Mouse (Mus musculus) mouse trophoblast stem cell (cell line): ENCODE results near the gene Fktn.
"Not testable (repeated sequence)": the region's sequence is repeated elsewhere in the genome, so short reads cannot be mapped to it uniquely, and the experiment has no call there.

ENCODE experiments used
- in situ Hi-C, 2 experiments: fragments of 300-500 bp; cut with MseI, MboI; formaldehyde crosslinking; loops; 2 replicates in 1 of 2; 3 replicates in 1 of 2; pipeline ENCODE4 v1.15.1; 2025

Fktn gene

DNA sequence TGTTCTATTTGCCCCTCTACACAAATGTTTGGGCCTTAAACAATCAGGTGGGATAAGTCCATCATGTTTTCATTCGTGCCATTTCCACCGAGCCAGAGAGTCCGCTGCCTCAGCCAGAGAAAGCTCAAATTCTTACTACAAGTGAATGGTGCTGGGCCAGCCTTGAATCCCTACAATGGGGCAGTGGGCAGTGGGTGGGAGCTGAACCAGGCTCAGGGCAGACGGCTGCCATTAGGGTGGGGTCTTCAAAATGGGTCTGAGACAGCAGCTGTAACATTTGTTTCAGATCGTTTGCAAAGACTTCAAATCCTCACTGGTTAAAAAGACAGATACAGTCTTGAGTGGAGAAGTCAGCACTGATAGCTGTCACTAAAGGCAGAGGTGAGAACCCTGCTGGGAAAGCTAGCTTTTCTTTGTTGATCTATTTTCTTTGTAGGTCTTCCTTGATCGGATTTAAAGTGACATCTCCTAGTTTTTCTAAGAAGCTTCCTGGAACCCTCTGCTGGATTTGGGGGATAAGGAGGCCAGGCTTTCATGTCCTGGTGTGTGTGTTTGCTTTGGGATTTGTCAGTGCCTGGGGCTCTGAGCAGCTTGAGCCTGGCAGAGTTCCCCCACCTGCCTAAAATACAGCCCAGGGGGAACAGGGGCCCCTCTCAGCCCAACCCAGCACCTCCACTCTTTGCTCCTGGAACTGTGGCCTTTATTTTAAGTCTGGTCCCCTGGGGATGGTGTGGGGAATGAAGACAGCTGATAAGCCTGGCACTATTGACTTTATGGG lies 57.3 kb downstream of the Fktn start:
- in situ Hi-C loops: no loop called here

DNA sequence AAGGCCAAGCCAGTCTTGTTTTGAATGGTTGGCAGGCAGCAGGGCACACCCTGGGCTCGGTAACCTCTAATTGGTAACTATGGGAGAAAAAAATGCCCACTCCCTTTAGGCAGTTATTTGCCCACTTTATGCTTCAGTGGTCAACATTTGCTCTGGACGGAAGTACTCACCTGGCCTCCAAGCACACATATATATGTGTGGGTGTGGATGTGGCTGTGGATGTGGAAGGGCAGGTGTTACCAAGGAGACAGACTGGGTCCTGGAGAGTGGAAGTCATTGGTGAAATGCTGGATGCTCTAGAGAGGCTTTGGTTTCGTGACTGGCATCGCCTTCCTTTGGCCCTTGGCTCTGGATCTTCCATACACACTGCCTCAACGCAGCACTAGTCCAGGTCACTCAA lies 58.2 kb downstream of the Fktn start:
- in situ Hi-C loops: no loop called here

DNA sequence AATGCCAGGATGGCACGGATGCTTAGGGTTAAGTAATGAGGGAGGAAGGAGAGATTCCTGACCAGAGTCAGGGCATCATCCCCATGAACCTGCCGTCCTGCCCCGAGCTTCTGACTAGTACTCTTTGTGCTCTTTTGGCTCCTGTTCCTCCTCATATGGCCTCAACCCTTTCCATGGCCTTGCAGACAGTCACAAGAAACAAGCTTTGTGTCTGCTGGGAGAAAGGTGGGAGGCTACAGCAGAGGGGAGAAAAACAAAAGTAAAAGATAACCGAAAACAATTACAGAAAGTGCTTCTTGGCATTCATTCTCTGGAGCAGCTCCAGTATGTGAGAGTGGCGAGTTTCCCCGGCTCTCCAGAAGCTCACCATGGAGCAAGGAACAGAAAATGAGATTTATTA lies 60.1 kb downstream of the Fktn start:
- in situ Hi-C loops: no loop called here

- in situ Hi-C loops: no loop called here
These were observed 67.6 kb downstream of the Fktn start for GRCm38 (mm10) chr4:53781396-53781795.

- in situ Hi-C loops: no loop called here
These were observed 68.6 kb downstream of the Fktn start for GRCm38 (mm10) chr4:53782216-53783070.

DNA sequence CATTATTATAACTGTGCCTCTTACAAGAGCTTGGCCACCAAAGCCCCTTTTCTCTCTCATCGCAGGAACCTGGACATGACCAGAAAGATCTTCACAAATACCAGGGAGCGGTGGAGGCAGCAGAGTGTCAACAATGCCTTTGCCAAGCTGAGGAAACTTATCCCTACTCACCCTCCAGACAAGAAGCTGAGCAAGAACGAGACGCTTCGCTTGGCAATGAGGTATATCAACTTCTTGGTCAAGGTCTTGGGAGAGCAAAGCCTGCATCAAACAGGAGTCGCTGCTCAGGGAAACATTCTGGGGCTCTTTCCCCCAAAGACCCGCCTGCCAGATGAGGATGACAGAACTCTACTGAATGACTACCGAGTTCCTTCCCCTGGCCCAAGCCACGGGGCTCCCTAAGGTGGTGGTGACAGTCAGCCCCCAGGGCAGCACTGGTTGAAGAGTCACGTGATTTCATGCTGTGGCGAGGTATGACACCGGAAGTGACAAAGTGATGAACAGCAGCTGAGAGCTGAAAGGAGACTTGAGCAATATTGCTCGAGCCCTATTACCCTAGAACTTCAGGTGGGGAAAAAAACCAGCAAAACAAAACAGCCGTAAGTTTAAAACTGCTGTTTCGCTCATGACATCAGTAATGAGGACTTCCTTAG lies 72.1 kb downstream of the Fktn start:
- in situ Hi-C loops: no loop called here

GRCm38 (mm10) chr4:53786851-53787250 lies 73.1 kb downstream of the Fktn start:
- in situ Hi-C loops: no loop called here

- in situ Hi-C loops: no loop called here
These were observed 75.5 kb downstream of the Fktn start for GRCm38 (mm10) chr4:53789346-53789745.

DNA sequence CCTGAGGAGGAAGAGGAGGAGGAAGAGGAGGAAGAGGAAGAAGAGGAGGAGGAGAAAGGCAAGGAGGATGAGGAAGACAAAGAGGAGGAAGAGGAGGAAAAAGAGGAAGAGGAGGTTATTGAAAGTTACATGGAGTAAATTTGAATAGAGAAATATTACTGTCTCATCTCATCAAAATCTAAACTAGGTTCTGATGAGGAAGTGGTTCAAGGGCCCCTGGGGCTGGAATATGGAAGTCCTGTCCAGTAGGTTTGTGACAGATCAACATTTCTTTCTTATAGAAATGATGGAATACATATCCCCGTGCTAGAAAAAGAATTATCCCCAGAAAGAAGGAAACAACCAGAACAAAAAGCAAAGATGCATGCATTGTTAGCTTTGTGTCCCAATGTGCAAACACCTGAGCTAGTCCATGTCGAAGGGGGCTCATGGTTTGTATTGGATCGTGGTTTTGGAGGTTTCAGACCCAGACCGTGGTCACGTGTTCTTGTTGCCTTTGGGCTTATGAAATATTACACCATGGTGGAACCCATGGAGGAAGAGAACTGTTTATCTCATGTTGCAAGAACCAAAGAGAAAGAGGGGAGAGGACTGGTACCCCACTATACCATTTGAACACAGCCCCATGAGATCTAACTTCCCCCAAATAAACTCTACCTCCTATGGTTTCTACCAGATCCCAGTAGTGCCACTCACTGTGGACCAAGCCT lies 80.6 kb downstream of the Fktn start:
- in situ Hi-C loops: no loop called here

- in situ Hi-C loops: no loop called here
These were observed 81.3 kb downstream of the Fktn start for GRCm38 (mm10) chr4:53795086-53795485.

GRCm38 (mm10) chr4:53795706-53796105 lies 81.9 kb downstream of the Fktn start:
- in situ Hi-C loops: no loop called here

DNA sequence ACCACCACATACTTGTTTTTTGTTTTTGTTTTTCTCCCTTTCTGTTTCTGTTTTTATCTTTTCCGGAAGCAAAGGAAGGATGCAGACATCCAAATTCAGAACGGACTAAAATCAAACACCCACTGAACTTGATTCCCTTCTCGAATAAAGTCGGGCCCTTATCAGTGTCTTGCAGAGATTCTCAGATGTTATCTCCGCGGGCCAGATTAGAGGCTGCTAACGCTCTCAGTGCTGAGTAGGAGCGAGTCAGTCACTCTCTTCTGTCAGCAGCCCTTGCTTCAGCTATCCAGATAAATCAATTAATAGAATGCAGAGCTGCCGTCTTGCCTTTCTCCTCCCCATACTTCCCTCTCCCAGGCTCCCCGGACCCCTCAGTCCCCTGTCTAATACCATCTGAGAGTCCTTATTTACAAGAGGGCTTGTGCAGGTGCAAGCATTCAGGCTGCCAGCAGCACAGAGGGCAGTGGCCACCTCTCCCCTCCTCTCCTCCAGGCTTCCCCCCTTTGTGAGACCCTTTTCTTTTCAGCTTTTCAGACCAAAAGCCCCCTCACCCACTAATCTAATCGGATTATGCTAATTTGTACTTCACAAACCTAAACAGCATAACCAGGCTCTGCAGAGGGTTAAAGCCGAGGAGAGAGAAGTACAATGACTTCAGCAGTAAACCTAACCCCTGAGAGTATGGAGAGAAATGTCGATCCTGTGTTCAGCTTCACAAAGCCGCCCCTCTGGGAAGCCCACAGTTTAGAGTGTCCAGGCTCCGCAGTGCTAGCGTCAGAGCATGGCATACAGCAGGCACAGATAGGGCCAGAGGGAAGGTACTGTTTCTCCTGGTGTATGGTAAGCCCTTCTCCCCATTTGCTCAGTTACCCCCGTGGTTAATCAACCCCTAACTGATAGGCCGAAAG lies 83.3 kb downstream of the Fktn start:
- in situ Hi-C loops: no loop called here

DNA sequence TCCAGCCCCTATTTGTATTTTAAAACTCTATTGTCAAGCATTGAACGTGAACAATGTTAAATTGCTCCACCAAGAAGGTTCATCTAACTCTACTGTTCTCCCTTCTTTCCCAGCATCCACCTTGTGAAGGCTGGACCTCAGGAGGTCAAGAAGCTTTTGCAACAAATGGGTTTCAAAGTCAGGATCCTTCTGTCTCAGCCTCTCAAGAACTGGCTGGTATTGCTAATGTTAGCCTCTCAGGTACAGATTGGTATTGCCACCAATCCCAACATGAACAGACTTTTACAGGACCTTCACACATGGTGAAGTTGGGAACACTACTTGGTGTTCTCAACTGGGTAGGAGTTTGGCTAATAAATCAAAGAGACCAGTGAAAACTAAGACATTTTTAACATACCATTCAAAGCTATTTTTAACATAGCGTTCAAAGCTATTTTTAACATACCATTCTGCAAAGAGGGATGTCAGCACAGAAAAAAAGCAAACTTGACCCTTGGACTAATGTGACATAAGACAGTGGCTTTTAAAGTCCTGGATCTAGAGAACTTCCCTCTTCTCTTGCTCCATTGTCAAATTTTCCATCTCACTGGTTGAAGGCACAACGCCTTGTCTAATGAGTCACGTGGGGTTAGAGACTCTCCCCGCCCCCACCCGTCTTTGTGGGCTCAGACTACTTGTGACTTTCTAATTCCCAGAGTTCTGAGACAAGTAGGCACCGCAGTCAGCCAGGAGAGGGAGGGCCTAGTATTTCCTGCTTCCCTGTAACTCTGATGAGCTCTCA lies 85.3 kb downstream of the Fktn start:
- in situ Hi-C loops: no loop called here

GRCm38 (mm10) chr4:53799753-53800152 lies 86.0 kb downstream of the Fktn start:
- in situ Hi-C loops: no loop called here

- in situ Hi-C loops: not testable (repeated sequence)
These were observed 89.9 kb downstream of the Fktn start for GRCm38 (mm10) chr4:53803674-53804073.

GRCm38 (mm10) chr4:53806428-53806827 lies 92.6 kb downstream of the Fktn start:
- in situ Hi-C loops: not testable (repeated sequence)

DNA sequence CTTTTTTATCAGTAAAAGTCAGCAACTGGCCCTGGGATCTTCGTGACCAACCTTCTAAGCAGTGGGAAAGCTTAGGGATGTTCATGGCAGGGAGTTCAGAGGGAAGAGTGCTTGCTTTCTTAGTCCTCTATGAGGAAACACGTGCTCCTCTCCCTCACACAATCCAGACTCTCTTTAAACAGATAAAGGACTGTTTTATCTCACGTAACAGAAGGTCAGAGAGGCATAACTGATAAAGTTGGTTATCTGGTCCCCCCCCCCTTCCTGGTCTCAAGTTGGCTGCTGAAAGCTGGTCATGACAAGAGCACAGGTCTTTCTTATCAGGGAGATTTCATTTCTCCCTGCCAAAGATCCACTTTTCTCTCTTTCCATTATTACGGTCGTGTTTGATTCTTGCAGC lies 104.5 kb downstream of the Fktn start:
- in situ Hi-C loops: no loop called here

GRCm38 (mm10) chr4:53823697-53824096 lies 109.9 kb downstream of the Fktn start:
- in situ Hi-C loops: no loop called here

- in situ Hi-C loops: loop anchor here in 1 of 2 experiments (25.0 kb wide), 1 partner anchor 213 kb away; no protein-coding TSS in a partner anchor
These were observed 111.0 kb downstream of the Fktn start for GRCm38 (mm10) chr4:53824831-53825230.
